21 mouse cellular contexts compared by ENCODE assay signal in the genomic region with DNA sequence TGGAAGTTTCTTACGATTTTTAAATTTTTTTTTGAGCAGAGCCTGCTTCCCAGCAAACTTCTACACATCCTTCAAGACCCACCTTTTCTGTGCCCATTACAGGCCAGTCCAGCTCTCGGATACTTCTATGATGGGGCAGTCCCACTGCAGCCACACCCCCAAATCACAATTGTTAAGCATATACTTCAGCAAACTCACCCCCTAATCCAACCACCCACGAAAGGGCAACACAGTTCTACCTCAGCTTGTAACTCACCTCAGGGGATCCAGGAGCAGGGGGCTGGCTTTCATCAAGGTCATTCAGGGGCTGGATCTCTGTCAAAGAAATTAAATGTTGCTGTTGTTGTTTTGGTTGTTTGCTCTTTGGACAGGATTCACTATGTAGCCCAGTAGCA. TPM values are rescaled to one million over a fixed set of nuclear protein-coding genes. Genes with fewer than 3 reads are reported as not detected.
DNase-seq lines count a peak whose midpoint lies in the region; ATAC-seq and TF ChIP-seq lines count a peak whose summit lies in the region.
"Had no signal": no experiment of that assay in that cellular context is flagged by ENCODE, and none has a peak within 500 bp of the region (broad histone marks: within the 10 kb centered on the region; RNA-seq: fewer than 3 reads in every experiment).

No protein-coding gene starts in this region.

- 82% methylated on average over 3 of the region's 3 CpGs for WGBS in heart, embryonic 12.5 days
- 89% methylated on average over 3 of the region's 3 CpGs for WGBS in kidney, embryonic 16.5 days
- 83% methylated on average over 3 of the region's 3 CpGs for WGBS in kidney, adult 2 months
- 77% methylated on average over 3 of the region's 3 CpGs for WGBS in stomach, postnatal 0 days

- intact Hi-C loops in heart, postnatal 14 days (cut with DNase I) = no loop called here

- no peak overlapping the region for H3K9ac ChIP-seq in heart, embryonic 12.5 days
- peak overlapping the region; percentile 44 for H3K9ac ChIP-seq in kidney, embryonic 16.5 days (replicated peaks; ENCODE audit: low read length)
- H3K9ac ChIP-seq in stomach, postnatal 0 days (ENCODE audit: low read length) = 0 out of 2 replicates have a peak overlapping the region, but pooled peaks have one; percentile 4
- H3K9ac ChIP-seq: forebrain, embryonic 15.5 days; liver, embryonic 15.5 days; lung, embryonic 15.5 days; neural tube, embryonic 13.5 days had no signal

- peaks cover 57% of the 10 kb centered on the region for H3K36me3 ChIP-seq in heart, embryonic 12.5 days
- H3K36me3 ChIP-seq in kidney, embryonic 16.5 days (ENCODE audit: insufficient read depth, low read length) = peaks cover 54% of the 10 kb centered on the region
- no peaks in the 10 kb centered on the region; the same call in 1 of the 2 replicates for H3K36me3 ChIP-seq in kidney, adult 2 months (ENCODE audit: control insufficient read depth, insufficient read depth, low read length)
- H3K36me3 ChIP-seq in stomach, postnatal 0 days (ENCODE audit: control insufficient read depth, insufficient read depth, low read length) = peaks cover 8% of the 10 kb centered on the region

- no peak for ATAC-seq in heart, embryonic 12.5 days (ENCODE audit: insufficient number of reproducible peaks, low FRiP score)
- no peak for ATAC-seq in kidney, embryonic 16.5 days (ENCODE audit: low FRiP score, low TSS enrichment)
- ATAC-seq in stomach, postnatal 0 days (ENCODE audit: low FRiP score, low TSS enrichment) = no peak
- ATAC-seq: forebrain, embryonic 15.5 days; midbrain, embryonic 16.5 days had no signal

- no peak overlapping the region for H3K27ac ChIP-seq in heart, embryonic 12.5 days (ENCODE audit: poor library complexity, severe bottlenecking)
- no peak overlapping the region for H3K27ac ChIP-seq in kidney, embryonic 16.5 days (ENCODE audit: low read length)
- no peak overlapping the region for H3K27ac ChIP-seq in kidney, adult 2 months (ENCODE audit: insufficient read depth, low read depth, low read length)
- H3K27ac ChIP-seq in stomach, postnatal 0 days (replicated peaks) = no peak overlapping the region
- H3K27ac ChIP-seq: forebrain, embryonic 15.5 days; left cerebral cortex, adult 2 months; liver, embryonic 15.5 days; lung, embryonic 15.5 days; neural tube, embryonic 13.5 days had no signal

- TF ChIP-seq POLR2A in kidney, adult 2 months (IDR thresholded peaks at IDR 0.05; ENCODE audit: low read depth, low read length) = no peak

- no peak for TF ChIP-seq EP300 in stomach, postnatal 0 days (optimal IDR thresholded peaks at IDR 0.05)

- H3K4me2 ChIP-seq in heart, embryonic 12.5 days = peak overlapping the region; percentile 56
- peak overlapping the region; percentile 38; the same call in 1 of the 2 replicates for H3K4me2 ChIP-seq in kidney, embryonic 16.5 days (replicated peaks; ENCODE audit: low read depth, low read length)
- H3K4me2 ChIP-seq in stomach, postnatal 0 days (replicated peaks; ENCODE audit: low read depth) = no peak overlapping the region
- H3K4me2 ChIP-seq: forebrain, embryonic 15.5 days had no signal

- peaks cover 41% of the 10 kb centered on the region for H3K4me1 ChIP-seq in heart, embryonic 12.5 days (replicated peaks)
- H3K4me1 ChIP-seq in kidney, embryonic 16.5 days (ENCODE audit: insufficient read depth, low read length) = peaks cover 29% of the 10 kb centered on the region
- peaks cover 6% of the 10 kb centered on the region; the same call in 1 of the 2 replicates for H3K4me1 ChIP-seq in kidney, adult 2 months (ENCODE audit: control insufficient read depth, insufficient read depth, low read length)
- peaks cover 4% of the 10 kb centered on the region; the same call in 1 of the 2 replicates for H3K4me1 ChIP-seq in stomach, postnatal 0 days (replicated peaks; ENCODE audit: control insufficient read depth, insufficient read depth)

- no peak for TF ChIP-seq CTCF in kidney, adult 2 months (conservative IDR thresholded peaks at IDR 0.05; ENCODE audit: insufficient read depth, insufficient read length, low read depth, low read length)
- no peak for TF ChIP-seq CTCF in stomach, postnatal 0 days (IDR thresholded peaks at IDR 0.05; ENCODE audit: low read depth)

- H3K27me3 ChIP-seq in heart, embryonic 12.5 days (replicated peaks) = no peaks in the 10 kb centered on the region
- H3K27me3 ChIP-seq in kidney, embryonic 16.5 days (ENCODE audit: insufficient read depth, low read length) = no peaks in the 10 kb centered on the region
- H3K27me3 ChIP-seq in kidney, adult 2 months (replicated peaks; ENCODE audit: control insufficient read depth, insufficient read depth, low read length) = no peaks in the 10 kb centered on the region
- H3K27me3 ChIP-seq in stomach, postnatal 0 days (ENCODE audit: control insufficient read depth, insufficient read depth, low read length) = no peaks in the 10 kb centered on the region
- H3K27me3 ChIP-seq: forebrain, embryonic 15.5 days; liver, embryonic 15.5 days; lung, embryonic 15.5 days had no signal

- DNase-seq in cerebellum, adult 11 months = peak; percentile 27
- DNase-seq in cerebellum, adult 18-20 months = no peak
- DNase-seq in heart, postnatal 14 days = no peak
- DNase-seq in kidney, adult 2 months = no peak
- no peak for DNase-seq in stomach, postnatal 0 days (ENCODE audit: low spot score)
- DNase-seq: adrenal gland, postnatal 14 days; cerebellum, postnatal 14 days; gastrocnemius, postnatal 10 days; kidney, postnatal 10 days; lung, postnatal 4 days; retina, postnatal 1 day had no signal

- H3K9me3 ChIP-seq in heart, embryonic 12.5 days (replicated peaks) = no peaks in the 10 kb centered on the region
- H3K9me3 ChIP-seq in kidney, embryonic 16.5 days (ENCODE audit: low read length) = no peaks in the 10 kb centered on the region
- no peaks in the 10 kb centered on the region for H3K9me3 ChIP-seq in stomach, postnatal 0 days (ENCODE audit: control insufficient read depth, low read length)
- H3K9me3 ChIP-seq: forebrain, embryonic 15.5 days; liver, embryonic 15.5 days; lung, embryonic 15.5 days; neural tube, embryonic 13.5 days had no signal

- H3K4me3 ChIP-seq in heart, embryonic 12.5 days = no peak overlapping the region
- no peak overlapping the region for H3K4me3 ChIP-seq in kidney, embryonic 16.5 days (ENCODE audit: low read length)
- H3K4me3 ChIP-seq in kidney, adult 2 months (ENCODE audit: insufficient read depth, low read depth, low read length) = no peak overlapping the region
- H3K4me3 ChIP-seq in stomach, postnatal 0 days (ENCODE audit: low read depth, low read length) = no peak overlapping the region
- H3K4me3 ChIP-seq: forebrain, embryonic 15.5 days; left cerebral cortex, adult 2 months; liver, embryonic 15.5 days; myocyte had no signal

RNA-seq across cellular contexts. Expression of a gene that starts 10.5 kb away (rescaled TPM):
- 35.2 and 37.2 TPM in 2 replicates for polyA plus RNA-seq in heart, embryonic 12.5 days (2016; fragmentation: Nextera tagmentation; extraction: Ambion mirVana)
- 10 to 100 TPM; 31.4 to 33.1 TPM for total RNA-seq in heart, postnatal 14 days (2021)
- polyA plus RNA-seq in kidney, embryonic 16.5 days (2015; fragmentation: Nextera tagmentation; extraction: Ambion mirVana) = 72.8 and 77.3 TPM in 2 replicates
- 60.5 and 94.7 TPM in 2 replicates for polyA plus RNA-seq in kidney, adult 2 months (2012; rRNA removed)
- polyA plus RNA-seq in stomach, postnatal 0 days (2015; fragmentation: Nextera tagmentation; extraction: Ambion mirVana) = 36.8 and 39.0 TPM in 2 replicates

RNA-seq across cellular contexts. Expression of a gene that starts 17.8 kb away (rescaled TPM):
- polyA plus RNA-seq in heart, embryonic 12.5 days (2016; fragmentation: Nextera tagmentation; extraction: Ambion mirVana) = 7.2 and 8.1 TPM in 2 replicates
- total RNA-seq in heart, postnatal 14 days (2021) = 10 to 100 TPM in 1 of 2 experiments, 1 to 10 TPM in 1; 9.4 to 11.1 TPM
- polyA plus RNA-seq in kidney, embryonic 16.5 days (2015; fragmentation: Nextera tagmentation; extraction: Ambion mirVana) = 16.2 and 16.3 TPM in 2 replicates
- 25.3 and 27.4 TPM in 2 replicates for polyA plus RNA-seq in kidney, adult 2 months (2012; rRNA removed)
- 5.6 and 5.7 TPM in 2 replicates for polyA plus RNA-seq in stomach, postnatal 0 days (2015; fragmentation: Nextera tagmentation; extraction: Ambion mirVana)

RNA-seq across cellular contexts. Expression of a gene that starts 21.2 kb away (rescaled TPM):
- not detected in 2 replicates for polyA plus RNA-seq in heart, embryonic 12.5 days (2016; fragmentation: Nextera tagmentation; extraction: Ambion mirVana)
- under 1 TPM; 0.12 to 0.59 TPM for total RNA-seq in heart, postnatal 14 days (2021)
- 0.05 and 0.12 TPM in 2 replicates for polyA plus RNA-seq in kidney, embryonic 16.5 days (2015; fragmentation: Nextera tagmentation; extraction: Ambion mirVana)
- 0.42 and 0.48 TPM in 2 replicates for polyA plus RNA-seq in kidney, adult 2 months (2012; rRNA removed)
- polyA plus RNA-seq in stomach, postnatal 0 days (2015; fragmentation: Nextera tagmentation; extraction: Ambion mirVana) = 0.19 and 0.29 TPM in 2 replicates
- total RNA-seq: adrenal gland, postnatal 14 days had no signal
- polyA plus RNA-seq: neural tube, embryonic 13.5 days; stomach, embryonic 14.5 days had no signal

RNA-seq across cellular contexts. Expression of a gene that starts 26.3 kb away (rescaled TPM):
- 37.2 and 37.9 TPM in 2 replicates for polyA plus RNA-seq in heart, embryonic 12.5 days (2016; fragmentation: Nextera tagmentation; extraction: Ambion mirVana)
- total RNA-seq in heart, postnatal 14 days (2021) = 10 to 100 TPM; 29.3 to 29.9 TPM
- 57.0 and 60.4 TPM in 2 replicates for polyA plus RNA-seq in kidney, embryonic 16.5 days (2015; fragmentation: Nextera tagmentation; extraction: Ambion mirVana)
- polyA plus RNA-seq in kidney, adult 2 months (2012; rRNA removed) = 73.4 and 96.3 TPM in 2 replicates
- 77.3 and 80.1 TPM in 2 replicates for polyA plus RNA-seq in stomach, postnatal 0 days (2015; fragmentation: Nextera tagmentation; extraction: Ambion mirVana)

RNA-seq across cellular contexts. Expression of a gene that starts 32.6 kb away (rescaled TPM):
- 19.1 and 19.2 TPM in 2 replicates for polyA plus RNA-seq in heart, embryonic 12.5 days (2016; fragmentation: Nextera tagmentation; extraction: Ambion mirVana)
- total RNA-seq in heart, postnatal 14 days (2021) = 10 to 100 TPM; 51.6 to 51.9 TPM
- 20.9 and 22.0 TPM in 2 replicates for polyA plus RNA-seq in kidney, embryonic 16.5 days (2015; fragmentation: Nextera tagmentation; extraction: Ambion mirVana)
- 29.7 and 31.1 TPM in 2 replicates for polyA plus RNA-seq in kidney, adult 2 months (2012; rRNA removed)
- 18.9 and 19.0 TPM in 2 replicates for polyA plus RNA-seq in stomach, postnatal 0 days (2015; fragmentation: Nextera tagmentation; extraction: Ambion mirVana)
